In the genomic region with DNA sequence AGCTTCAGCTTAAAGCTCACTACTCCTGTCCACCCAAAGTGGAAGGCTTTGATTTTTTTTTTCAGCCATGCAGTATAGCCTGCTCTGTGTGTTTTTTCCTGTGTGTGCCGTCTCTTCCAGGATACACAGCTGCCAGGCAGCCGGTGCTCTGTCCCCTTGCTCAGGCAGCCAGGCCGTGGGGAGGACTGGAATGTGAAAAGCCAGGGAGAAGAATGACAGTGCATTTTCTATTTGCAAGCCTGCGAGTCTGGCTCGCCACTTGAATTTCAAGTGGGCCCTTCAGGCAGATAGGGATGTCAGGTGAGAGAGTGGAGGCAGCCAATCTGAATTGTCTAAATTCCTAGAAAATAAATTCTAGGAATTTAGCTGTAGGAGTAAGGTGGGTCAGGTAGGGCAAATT, we compare ENCODE assay signal across 9 mouse cellular contexts. TPM values are rescaled to one million over a fixed set of nuclear protein-coding genes. Genes with fewer than 3 reads are reported as not detected.
DNase-seq lines count a peak whose midpoint lies in the region; ATAC-seq lines count a peak whose summit lies in the region.
"Had no signal": no experiment of that assay in that cellular context is flagged by ENCODE, and none has a peak within 500 bp of the region (broad histone marks: within the 10 kb centered on the region; RNA-seq: fewer than 3 reads in every experiment).

No protein-coding gene starts in this region.

- no peaks in the 10 kb centered on the region for H3K36me3 ChIP-seq in hindbrain, embryonic 10.5 days
- H3K36me3 ChIP-seq in hindbrain, embryonic 12.5 days: no peaks in the 10 kb centered on the region

- ATAC-seq in hindbrain, embryonic 12.5 days (ENCODE audit: low FRiP score): no peak

- peak; percentile 17 for DNase-seq in hindbrain, embryonic 10.5 days (ENCODE audit: low spot score)
- peak; percentile 40 for DNase-seq in embryo, embryonic 10 days (ENCODE audit: low spot score)
- peak; percentile 46 to 72 for DNase-seq in heart, postnatal 14 days
- DNase-seq in lung, postnatal 14 days: peak; percentile 70
- DNase-seq in cerebellum, postnatal 25 days: no peak
- DNase-seq in thymus, postnatal 36 days: no peak
- DNase-seq in spleen, postnatal 14 days (ENCODE audit: low spot score in 2 of 2): no peak

- no peak overlapping the region for H3K4me3 ChIP-seq in hindbrain, embryonic 10.5 days
- H3K4me3 ChIP-seq in hindbrain, embryonic 12.5 days: no peak overlapping the region

- no peaks in the 10 kb centered on the region for H3K9me3 ChIP-seq in hindbrain, embryonic 10.5 days
- H3K9me3 ChIP-seq in hindbrain, embryonic 12.5 days (replicated peaks): no peaks in the 10 kb centered on the region

- H3K27ac ChIP-seq in hindbrain, embryonic 10.5 days: no peak overlapping the region
- no peak overlapping the region for H3K27ac ChIP-seq in hindbrain, embryonic 12.5 days
- H3K27ac ChIP-seq: macrophage had no signal

- no peak overlapping the region for H3K9ac ChIP-seq in hindbrain, embryonic 12.5 days

- WGBS in hindbrain, embryonic 10.5 days: 32% methylated on average over 5 of the region's 5 CpGs
- 24% methylated on average over 5 of the region's 5 CpGs for WGBS in hindbrain, embryonic 12.5 days

- intact Hi-C loops in heart, postnatal 14 days (cut with DNase I): no loop called here

- H3K4me1 ChIP-seq in hindbrain, embryonic 10.5 days (replicated peaks): peaks cover 9% of the 10 kb centered on the region; the same call in 1 of the 2 replicates
- peaks cover 3% of the 10 kb centered on the region; the same call in 1 of the 2 replicates for H3K4me1 ChIP-seq in hindbrain, embryonic 12.5 days

- H3K27me3 ChIP-seq in hindbrain, embryonic 10.5 days (ENCODE audit: insufficient read depth, poor library complexity, severe bottlenecking): no peaks in the 10 kb centered on the region
- H3K27me3 ChIP-seq in hindbrain, embryonic 12.5 days: no peaks in the 10 kb centered on the region

- H3K4me2 ChIP-seq in hindbrain, embryonic 12.5 days (replicated peaks): no peak overlapping the region

RNA-seq across cellular contexts. Expression of gene Ahnak, which starts 38.7 kb away (rescaled TPM):
- polyA plus RNA-seq in hindbrain, embryonic 10.5 days (2016; fragmentation: Nextera tagmentation; extraction: Ambion mirVana): 8.1 and 11.0 TPM in 2 replicates
- 12.7 and 15.4 TPM in 2 replicates for polyA plus RNA-seq in hindbrain, embryonic 12.5 days (2016; fragmentation: Nextera tagmentation; extraction: Ambion mirVana)
- 100 to 1,000 TPM; 288 to 310 TPM for total RNA-seq in heart, postnatal 14 days (2021)

RNA-seq across cellular contexts. Expression of gene Scgb1a1, which starts 60.0 kb away (rescaled TPM):
- polyA plus RNA-seq in hindbrain, embryonic 10.5 days (2016; fragmentation: Nextera tagmentation; extraction: Ambion mirVana): not detected in 2 replicates
- polyA plus RNA-seq in hindbrain, embryonic 12.5 days (2016; fragmentation: Nextera tagmentation; extraction: Ambion mirVana): not detected in 2 replicates
- 100 to 1,000 TPM in 1 of 2 experiments, not detected in 1; 233 TPM for total RNA-seq in heart, postnatal 14 days (2021)
- polyA plus RNA-seq: macrophage had no signal

Comparison
In these comparisons a context has a peak if more than half of its experiments do, and no peak if none do; other contexts are left out.
1. DNase-seq: peak in hindbrain, embryonic 10.5 days (single experiment), embryo, embryonic 10 days (single experiment), heart, postnatal 14 days (2 of 2) and lung, postnatal 14 days (single experiment); none in cerebellum, postnatal 25 days (0 of 2), thymus, postnatal 36 days (0 of 2) and spleen, postnatal 14 days (0 of 2).